Mouse (Mus musculus): ENCODE measurements around the gene Upk1a.

Upk1a gene

DNA sequence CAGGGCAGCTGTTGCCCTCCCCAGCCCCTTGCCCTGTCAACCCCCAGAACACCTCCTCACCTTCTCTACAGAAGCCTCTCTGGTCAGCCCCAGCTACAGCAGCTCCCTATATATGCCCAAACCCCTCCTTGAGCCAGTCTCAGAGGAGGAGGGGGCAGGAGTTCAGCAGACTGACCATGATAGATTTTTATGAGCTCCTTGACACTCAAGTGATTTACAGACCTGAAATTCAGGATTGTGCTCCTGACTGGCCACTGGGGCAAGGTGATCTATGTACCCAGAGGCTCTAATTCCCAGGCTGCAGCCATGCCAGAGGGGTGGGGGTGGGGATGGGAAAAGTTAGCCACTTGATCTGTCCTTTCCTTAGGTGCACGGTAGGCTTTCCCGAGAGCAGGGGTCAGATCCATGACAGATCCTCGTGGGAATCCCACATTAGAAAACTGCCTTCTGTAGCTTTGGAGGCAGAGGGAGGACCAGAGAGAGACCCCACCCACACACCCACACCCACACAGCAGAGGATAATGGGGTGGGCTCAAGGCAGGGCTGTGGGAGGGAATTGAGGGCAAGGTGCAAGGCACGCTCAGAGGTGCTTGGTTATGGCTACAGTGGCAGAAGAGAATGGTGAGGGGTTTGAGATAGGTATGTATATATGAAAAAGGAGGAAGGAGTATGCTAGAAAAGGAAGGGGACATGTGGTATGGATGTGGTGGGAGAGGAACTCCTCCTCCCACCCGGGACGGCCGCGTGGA, at the start of gene Upk1a:
Gene Upk1a (minus strand): TSS at position 194 of the 749 bp plus-strand sequence.
- DNase-seq (ENCODE audit: low spot score in 2 of 2) = no peak

DNA sequence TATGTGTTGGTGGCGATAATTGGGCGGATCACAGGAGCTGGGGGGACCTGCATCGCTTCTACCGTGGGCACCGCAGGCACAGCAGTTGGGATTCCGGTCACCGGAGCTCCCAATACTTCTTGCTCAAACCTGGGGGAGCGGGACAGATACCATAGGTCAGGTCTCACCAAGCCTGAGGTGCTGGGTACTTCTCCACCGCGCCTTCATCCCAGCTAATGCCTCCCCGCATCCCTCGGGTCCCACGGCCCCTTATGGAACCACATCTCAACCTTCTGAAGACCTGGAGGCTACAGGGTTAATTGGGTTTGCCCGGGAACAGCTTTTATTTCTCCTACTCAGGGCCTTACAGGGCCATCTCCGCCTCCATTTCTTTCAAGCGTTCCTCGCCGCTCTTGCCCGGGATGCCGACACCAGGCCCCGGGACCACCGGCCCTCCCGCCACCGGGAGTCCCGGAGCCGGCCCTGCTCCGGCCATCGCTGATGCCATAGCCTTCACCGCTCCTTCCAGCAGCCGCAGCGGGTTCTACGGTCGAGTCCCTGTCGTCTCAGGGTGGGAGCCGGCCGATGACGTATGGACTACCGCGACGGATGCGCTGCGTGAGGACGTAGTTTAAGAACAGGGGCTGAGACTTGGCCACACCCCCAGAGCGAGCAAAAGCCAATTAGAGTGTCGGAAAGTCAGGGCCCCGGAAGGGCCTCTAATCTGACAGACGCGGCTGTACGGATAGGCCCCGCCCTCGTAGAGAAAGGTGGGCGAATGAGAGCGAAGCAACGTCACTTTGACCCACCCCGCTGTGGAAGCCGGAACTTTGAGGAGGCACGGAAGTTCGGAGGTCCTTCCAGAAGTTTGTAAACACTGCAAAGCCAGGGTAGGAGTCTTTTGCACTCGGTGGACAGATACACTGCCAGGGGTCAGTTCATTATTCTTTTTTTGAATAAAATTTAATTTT, 37.2 kb upstream of the Upk1a start, which contains the start of gene Rbm42:
Gene Rbm42 (minus strand): TSS at position 727 of the 950 bp plus-strand sequence.
- peak; percentile 98 to 99 for DNase-seq (ENCODE audit: low spot score in 2 of 2)

DNA sequence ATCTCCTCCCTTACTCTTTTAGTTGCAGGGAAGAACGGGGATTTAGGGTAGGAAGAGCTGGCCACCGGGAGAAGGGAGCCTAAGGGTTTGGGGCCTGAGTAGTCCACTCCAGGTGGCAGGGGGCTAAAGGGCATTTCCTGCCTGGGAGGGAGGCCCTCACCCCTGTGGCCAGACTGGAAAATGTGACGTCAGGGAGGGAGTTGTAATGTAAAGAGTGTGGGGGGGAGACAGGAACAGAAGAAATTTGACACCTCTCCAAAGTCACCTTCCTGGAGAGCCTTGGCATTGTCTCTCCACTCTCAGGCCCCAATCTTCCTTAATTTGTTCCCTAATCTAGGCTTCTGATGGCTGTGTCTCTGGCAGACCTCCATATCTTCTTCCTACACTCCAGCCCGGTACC, 26.4 kb upstream of the Upk1a start:
- no peak for DNase-seq (ENCODE audit: low spot score in 2 of 2)

DNA sequence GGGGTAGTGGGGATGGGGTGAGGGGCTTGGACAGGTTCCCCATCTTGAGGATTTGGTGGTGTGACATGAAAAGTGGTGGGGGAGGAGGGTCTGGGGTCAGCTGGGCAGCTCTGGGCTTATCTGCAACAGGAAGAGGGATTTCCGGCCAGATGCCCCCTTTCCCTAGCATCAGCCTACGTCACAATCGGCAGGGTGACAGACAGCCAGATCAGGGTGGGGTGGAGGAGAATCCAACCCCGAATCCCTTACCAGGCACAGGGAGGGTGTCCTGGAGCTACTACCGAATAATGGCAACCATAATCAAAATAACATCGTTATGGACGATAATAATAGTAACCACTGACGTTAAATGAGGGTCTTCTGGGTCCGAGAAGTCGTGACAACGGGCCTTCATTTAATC, 23.7 kb upstream of the Upk1a start:
- DNase-seq (ENCODE audit: low spot score in 2 of 2) = no peak

DNA sequence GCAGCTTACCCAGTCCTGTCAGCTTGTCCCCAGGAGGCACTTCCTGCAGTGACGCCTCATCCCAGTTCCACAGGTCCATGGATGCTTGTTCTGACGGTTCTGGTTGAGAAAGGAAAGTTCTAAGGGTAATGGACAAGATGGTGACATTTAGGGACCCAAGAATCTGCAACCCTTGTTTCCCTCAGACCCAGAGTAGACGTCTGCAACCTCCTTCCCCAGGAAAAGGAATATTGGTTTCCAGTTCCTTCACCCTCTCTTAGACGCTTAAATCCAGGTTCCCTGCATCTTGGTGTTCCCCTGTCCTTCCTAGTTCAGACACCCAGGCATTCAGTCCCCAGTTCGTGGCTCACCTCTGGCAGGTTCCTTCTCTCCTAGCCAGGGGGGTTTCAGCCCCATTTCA, 23.1 kb upstream of the Upk1a start, which contains the start of gene Etv2:
Gene Etv2 (minus strand): TSS at position 101 of the 400 bp plus-strand sequence.
- no peak for DNase-seq (ENCODE audit: low spot score in 2 of 2)

DNA sequence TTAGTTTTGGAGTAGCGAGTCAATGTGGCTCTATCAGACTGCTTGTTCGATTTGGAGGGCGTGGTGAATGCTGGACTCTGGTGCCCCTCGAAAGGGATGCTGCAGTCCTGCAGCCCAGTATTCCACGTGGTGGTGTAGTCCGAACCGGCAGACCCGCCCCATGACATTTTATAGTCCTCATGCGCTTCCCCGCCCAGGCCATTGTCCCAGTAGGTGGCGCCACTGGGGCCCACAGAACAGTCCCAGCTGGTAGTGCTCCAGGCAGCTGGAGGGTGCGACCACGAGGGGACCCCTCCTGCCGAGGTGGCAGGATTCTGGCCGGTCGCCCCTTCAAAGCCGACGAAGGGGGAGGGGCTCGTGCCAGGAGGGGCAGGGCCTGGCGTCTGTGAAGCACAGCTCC, 22.0 kb upstream of the Upk1a start:
- DNase-seq (ENCODE audit: low spot score in 2 of 2) = peak in 1 of 2 experiments; percentile 14

DNA sequence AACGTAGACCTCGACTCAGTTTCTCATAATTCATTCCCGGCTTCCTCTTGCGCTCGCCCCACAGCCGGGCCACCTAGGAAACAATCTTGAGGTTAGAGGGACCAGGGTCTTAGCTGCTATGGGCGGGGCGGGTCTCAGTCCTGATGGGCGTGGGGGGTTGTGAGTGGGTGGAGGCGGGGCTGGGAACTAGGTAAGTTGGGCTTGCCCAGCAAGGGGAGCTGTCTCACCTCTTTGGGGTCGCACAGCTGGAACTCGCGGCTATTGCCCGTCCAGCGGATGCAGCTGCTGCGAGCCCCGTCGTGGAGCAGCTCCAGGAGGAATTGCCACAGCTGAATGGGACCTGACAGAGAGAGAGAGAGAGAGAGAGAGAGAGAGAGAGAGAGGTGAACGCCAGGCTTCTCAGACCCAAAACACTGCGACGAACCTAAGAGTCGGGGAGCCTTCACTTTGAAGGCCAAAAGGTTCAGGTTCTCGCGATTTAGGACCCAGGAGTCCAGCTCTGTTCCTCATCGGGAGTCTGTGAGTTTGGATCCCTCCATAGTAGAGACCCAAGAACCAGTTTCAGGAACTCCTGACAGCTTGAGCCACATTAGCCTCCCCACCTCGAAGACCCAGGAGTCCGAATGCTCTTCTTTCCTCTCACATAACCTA, 21.2 kb upstream of the Upk1a start:
- no peak for DNase-seq (ENCODE audit: low spot score in 2 of 2)

DNA sequence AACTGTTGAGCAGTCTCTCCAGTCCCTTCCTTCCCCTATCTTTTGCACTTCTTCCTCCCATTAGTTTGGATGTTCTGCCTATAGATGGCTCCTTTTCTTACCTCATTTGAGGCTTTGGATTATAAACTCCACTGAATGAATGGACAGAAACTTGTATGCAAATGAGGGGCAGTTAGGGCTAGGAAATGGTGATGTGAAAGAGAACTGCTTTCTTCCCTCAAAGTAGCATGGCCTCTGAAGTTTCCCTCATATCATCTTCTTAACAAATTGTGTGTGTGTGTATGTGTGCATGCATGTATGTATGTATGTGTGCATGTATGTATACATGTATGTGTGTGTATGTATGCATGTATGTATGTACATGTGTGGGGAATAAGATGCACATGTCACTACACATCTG, 16.4 kb upstream of the Upk1a start:
- no peak for DNase-seq (ENCODE audit: low spot score in 2 of 2)

DNA sequence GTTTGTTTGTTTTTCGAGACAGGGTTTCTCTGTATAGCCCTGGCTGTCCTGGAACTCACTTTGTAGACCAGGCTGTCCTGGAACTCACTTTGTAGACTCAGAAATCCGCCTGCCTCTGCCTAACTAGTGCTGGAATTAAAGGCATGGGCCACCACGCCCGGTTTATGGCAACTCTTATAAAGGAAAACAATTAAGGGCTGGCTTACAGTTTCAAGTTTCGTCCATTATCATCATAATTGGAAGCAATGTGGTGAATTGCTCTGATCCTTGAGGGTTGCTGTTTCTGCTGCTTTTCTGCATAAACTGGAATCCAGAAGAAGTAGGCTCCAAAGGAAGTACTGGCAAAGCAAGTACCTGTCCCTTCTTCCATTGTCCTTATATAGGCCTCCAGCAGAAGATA, 14.0 kb upstream of the Upk1a start:
- no peak for DNase-seq (ENCODE audit: low spot score in 2 of 2)

DNA sequence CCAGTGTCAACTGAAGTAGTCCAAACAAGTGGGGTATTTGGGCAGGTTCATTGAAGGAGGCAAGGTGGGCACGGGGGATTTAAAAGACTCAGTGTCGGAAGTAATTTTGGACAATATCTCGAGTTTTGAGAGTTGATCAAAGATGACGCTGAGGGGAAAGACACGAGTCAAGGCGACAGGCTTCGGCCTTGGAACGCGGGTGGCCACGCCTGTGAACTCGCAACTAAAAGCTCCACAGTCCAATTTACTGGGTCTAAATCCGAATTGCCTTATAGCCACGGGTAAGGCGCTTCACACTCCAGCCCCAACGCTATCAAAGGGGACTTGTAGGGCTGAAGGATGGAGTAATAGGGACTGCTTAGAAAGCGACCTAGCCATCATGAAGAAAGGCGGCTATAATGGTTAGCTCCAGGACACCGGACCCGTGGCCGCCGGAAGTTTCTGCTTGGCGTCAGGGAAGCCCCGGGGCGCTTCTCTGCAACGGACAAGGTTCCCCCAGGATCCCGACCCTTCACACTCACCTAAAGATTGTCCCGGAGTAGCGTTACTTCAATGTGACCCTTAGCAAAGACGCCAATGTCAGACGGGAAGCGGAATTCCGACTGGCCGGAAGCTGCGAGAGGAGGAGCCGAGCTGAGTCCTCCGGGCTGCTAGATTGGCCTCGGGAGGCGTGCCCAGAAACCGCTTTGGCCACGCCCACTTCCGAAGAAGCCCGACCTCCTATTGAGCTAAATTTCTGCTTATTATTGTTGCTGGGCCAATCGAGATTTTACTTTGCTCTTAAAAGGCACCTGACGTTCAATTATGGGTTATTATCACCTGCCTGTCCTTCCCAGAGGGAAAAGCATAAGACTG, 13.1 kb upstream of the Upk1a start, which contains the start of gene Cox6b1:
Gene Cox6b1 (minus strand): TSS at position 622 of the 855 bp plus-strand sequence.
- DNase-seq (ENCODE audit: low spot score in 2 of 2) = peak; percentile 75 to 85

DNA sequence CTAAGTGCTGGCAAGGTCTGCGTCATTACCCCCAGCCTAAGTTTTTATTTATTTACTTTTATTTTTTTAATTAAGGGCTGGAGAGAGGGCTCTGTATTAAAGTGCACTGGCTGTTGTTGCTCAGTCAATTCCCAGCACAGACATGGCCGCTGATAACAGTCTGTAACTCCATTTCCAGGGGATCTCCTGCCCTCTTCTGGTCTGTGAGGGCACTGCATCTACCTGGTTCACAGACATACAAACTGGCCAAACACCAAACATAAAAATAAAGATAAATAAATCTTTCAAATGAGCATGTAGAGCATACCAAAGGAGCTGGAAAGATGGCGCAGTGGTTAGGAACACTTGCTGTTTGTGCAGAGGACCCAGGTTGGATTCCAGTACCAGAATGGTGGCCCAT, 6.6 kb upstream of the Upk1a start:
- DNase-seq (ENCODE audit: low spot score in 2 of 2) = no peak

DNA sequence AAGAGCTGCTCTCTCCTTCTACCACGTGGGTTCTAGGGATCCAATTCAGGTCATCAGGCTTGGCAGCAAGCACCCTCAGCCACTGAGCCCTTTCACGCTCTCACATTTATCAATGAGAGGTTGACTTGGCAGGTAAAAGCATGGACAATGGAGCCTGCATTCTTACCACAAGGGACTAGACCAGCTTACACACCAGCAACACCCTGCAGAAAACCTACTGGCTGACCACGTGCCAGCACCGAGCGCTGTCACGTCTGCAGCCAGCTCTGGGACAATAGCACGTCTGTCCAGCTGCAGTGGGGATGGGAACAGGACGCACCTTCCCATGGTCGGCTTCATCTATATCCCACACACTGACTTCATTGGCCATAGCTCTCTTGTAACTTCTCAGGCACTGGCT, 6.0 kb upstream of the Upk1a start:
- no peak for DNase-seq (ENCODE audit: low spot score in 2 of 2)

DNA sequence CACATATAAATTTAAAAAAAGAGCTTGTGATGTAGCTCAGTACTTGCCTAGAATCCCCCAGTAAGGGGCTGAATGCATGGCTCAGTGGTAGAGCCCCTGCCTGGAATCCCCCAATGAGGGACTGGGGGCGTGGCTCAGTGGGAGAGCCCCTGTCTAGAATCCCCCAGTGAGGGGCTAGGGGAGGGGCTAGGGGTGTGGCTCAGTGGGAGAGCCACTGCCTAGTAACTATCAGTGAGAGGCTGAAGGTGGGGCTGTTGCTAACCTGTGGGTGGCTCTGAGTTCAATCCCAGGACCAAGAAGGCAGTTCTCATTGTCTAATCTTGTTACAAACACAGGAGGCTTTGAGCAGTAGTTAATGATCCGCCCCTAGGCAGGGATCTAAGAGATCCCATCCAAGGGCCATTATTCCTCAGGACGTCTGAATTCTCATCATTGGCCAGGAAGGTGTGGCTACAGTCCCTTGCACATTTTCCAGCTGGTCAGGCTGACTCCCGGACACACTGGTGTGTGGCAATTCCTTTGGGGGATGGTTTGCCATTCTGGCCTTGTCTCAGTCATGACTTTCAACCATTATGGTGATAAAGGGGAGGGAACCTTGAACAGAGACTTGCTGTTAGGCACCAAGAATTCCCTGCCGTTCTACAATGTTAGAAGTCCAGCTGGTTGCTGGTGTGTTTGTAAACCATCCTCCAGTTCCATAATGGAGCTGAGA, 2.6 kb upstream of the Upk1a start:
- no peak for DNase-seq (ENCODE audit: low spot score in 2 of 2)

DNA sequence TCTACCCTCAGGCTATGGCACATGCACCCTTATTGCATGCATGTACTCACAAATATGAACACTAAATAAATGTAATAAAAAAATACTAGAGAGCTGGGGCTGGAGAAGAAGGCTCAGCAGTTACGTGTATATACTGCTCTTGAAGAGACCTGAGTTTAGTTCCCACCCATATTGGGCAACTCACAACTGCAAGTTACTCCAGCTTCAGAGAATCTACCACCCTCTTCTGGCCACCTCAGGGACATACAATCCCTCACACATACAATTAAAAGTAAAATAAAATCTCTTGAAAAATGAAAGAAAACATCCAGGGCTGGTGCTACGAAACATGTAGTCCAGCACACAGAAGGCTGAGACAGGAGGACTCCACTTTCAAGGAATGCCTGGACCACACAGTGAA, 1.8 kb upstream of the Upk1a start:
- no peak for DNase-seq (ENCODE audit: low spot score in 2 of 2)

DNA sequence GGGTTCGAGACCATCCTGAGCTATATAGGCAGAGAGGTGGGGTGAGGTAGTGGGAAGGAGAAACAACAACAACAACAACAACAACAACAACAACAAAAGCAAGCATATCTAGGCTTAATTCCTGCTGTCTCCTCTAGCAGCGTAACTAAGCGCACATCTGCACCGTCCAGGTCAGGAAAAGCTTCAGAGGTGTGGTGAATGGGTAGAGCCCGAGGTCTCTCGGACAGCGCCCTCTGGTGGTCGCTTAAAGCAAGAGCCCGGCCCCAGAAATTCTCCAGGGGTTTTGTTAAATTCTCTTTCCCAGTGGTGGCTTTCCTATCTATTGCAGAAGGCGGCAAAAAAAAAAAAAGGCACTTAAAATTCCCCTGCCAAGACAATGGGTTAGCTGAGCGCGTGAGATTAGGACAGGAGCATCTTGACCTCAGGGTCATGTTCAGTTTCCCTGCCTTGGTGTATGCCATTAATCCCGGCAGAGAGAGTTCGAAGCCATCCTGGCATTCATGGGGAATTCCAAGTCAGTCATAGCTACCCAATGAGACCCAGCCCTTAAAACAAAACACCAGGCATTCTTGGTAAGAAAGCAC, 974 bp upstream of the Upk1a start:
- peak in 1 of 2 experiments; percentile 55 for DNase-seq (ENCODE audit: low spot score in 2 of 2)

DNA sequence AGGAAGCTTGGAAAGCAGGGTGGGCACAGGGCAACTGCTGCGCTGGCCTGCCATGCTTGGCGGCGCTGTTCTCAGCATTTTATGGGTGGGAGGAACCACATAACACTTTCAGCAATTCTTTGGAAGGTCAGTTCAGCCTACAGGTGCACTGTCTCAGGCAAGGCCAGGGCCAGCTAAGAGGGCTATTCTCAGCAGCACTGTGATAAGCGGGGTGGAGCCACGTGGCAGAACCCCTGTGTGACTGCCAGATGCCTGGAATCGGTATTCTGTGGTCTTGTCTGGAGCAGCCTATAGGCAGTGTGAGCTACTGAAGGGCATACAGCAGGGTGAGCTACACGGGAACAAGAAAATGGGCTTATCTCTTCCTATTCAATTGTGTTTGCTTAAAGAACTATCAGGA, 2.6 kb downstream of the Upk1a start:
- DNase-seq (ENCODE audit: low spot score in 2 of 2) = no peak

DNA sequence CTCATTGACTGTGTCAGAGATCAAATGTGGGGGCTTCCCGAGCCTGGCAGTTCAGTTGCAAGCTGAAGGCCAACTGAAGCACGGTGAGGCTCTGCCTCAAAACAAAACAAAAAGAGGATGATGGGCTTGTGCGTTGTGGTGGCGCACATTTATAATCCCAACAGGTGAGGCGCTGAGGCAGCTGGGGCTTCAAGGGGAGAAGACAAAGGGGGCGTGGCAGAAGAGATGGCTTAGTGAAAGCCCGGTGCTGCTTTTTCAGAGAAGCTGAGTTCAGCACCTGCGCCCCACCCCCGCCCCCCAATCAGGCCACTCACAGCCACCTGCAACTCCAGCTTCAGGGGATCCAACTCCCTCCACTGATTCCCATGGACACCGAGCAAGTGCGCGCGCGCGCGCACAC, 4.2 kb downstream of the Upk1a start:
- DNase-seq (ENCODE audit: low spot score in 2 of 2) = no peak

DNA sequence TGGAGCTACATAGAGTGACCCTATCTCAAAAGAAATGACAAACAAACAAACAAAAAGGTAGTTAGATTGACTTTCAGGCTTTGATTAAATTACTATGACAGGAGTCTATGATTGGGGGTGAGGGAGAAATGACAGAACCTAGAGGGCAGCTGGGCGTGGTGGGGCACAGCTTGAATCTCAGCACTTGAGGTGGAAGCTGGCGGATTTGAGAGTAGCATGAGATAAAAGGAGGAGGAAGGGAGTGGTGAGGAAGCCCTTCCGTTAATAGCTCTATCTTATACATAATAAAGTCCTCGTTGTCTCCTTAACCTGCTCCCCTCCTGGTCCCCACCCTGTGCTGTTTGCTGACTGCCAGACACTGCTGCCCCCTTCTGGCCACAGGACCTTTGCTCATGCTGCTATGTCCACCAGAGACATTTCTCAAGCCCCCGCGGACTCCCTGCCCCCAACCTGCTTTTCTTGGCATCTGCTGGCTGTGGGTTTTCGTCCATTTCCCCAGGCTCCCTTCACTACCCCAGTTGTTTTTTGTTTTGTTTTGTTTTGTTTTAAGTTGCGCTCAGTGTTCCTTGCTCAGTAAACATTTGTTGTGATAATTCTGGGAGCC, 4.8 kb downstream of the Upk1a start:
- no peak for DNase-seq (ENCODE audit: low spot score in 2 of 2)

DNA sequence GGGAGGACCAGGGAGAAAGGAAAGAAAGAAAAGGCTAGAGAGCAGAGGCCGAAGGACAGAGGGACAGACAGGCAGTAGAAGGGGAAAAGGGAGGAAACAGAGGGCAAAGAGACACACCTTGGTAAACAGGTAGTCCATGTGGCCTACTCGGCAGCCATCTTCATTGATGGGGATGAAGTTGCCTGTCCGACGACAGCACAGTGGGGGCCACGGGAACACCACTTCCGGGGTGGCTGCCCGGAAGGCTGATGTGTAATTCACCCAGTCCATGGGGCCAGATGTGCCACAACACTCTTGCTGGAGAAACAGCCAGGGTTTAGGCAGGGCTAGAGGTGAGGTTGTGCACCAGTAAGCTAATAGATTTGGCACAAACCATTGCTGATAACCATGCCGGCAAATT, 7.7 kb downstream of the Upk1a start:
- DNase-seq (ENCODE audit: low spot score in 2 of 2) = no peak

DNA sequence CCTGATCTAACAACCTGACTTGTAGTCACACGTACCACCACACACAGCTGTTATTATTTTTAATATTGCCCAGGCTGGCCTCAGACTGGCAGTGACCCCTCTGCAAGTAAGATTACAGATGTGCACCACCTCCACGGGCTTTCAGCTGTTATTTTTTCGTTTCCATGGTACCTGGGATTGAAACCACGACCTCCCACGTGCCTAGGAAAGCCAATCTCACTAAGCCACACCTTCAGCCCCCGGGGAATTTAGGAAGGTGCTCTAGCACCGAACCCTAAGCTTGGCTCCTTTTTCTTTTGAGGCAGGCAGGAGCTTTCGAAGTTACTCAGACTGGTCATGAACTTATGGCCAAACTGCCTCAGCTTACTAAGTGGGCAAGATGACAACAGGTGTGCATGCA, 8.2 kb downstream of the Upk1a start:
- no peak for DNase-seq (ENCODE audit: low spot score in 2 of 2)
